12 mouse cellular contexts compared by ENCODE assay signal in genomic region chr5:150384272-150385215, GRCm38 (mm10).
DNase-seq lines count a peak whose midpoint lies in the region; ATAC-seq and TF ChIP-seq lines count a peak whose summit lies in the region.
"Had no signal": no experiment of that assay in that cellular context is flagged by ENCODE, and none has a peak within 500 bp of the region (broad histone marks: within the 10 kb centered on the region; RNA-seq: fewer than 3 reads in every experiment).

No protein-coding gene starts in this region.

- no peak for DNase-seq in frontal cortex, postnatal 36 days (ENCODE audit: low spot score in 2 of 2)
- DNase-seq in limb, embryonic 10.5 days (ENCODE audit: low spot score), result no peak
- DNase-seq in spleen, postnatal 10 days (ENCODE audit: low spot score in 2 of 2), result no peak
- DNase-seq: adrenal gland, adult 2 months; thymus, adult 18-20 months had no signal

- H3K27ac ChIP-seq in limb, embryonic 12.5 days, result peak overlapping the region; percentile 29; the same call in 1 of the 2 replicates
- H3K27ac ChIP-seq in limb, embryonic 10.5 days, result no peak overlapping the region
- 0 out of 2 replicates have a peak overlapping the region, but pooled peaks have one; percentile 38 for H3K27ac ChIP-seq in intestine, embryonic 15.5 days
- H3K27ac ChIP-seq in olfactory bulb, adult 2 months (ENCODE audit: insufficient read depth, low read depth, low read length), result peak overlapping the region; percentile 76
- no peak overlapping the region for H3K27ac ChIP-seq in neural tube, embryonic 15.5 days (replicated peaks)
- H3K27ac ChIP-seq: embryonic facial prominence, embryonic 12.5 days; neural tube, embryonic 12.5 days had no signal

- no peak for TF ChIP-seq CTCF in olfactory bulb, adult 2 months (IDR thresholded peaks at IDR 0.05; ENCODE audit: insufficient read depth, low read depth, low read length)

- H3K9me3 ChIP-seq in limb, embryonic 12.5 days, result no peaks in the 10 kb centered on the region
- H3K9me3 ChIP-seq in limb, embryonic 10.5 days (replicated peaks), result no peaks in the 10 kb centered on the region
- H3K9me3 ChIP-seq in intestine, embryonic 15.5 days, result no peaks in the 10 kb centered on the region
- no peaks in the 10 kb centered on the region for H3K9me3 ChIP-seq in neural tube, embryonic 15.5 days (replicated peaks)
- H3K9me3 ChIP-seq: embryonic facial prominence, embryonic 12.5 days; neural tube, embryonic 12.5 days had no signal

- no peak overlapping the region for H3K4me3 ChIP-seq in limb, embryonic 12.5 days (replicated peaks)
- no peak overlapping the region for H3K4me3 ChIP-seq in limb, embryonic 10.5 days
- no peak overlapping the region for H3K4me3 ChIP-seq in intestine, embryonic 15.5 days (replicated peaks)
- no peak overlapping the region for H3K4me3 ChIP-seq in olfactory bulb, adult 2 months (ENCODE audit: insufficient read depth, low read depth, low read length)
- no peak overlapping the region for H3K4me3 ChIP-seq in neural tube, embryonic 15.5 days (replicated peaks)
- H3K4me3 ChIP-seq: embryonic facial prominence, embryonic 12.5 days; neural tube, embryonic 12.5 days had no signal

- peaks cover 13% of the 10 kb centered on the region for H3K4me1 ChIP-seq in limb, embryonic 12.5 days (replicated peaks)
- H3K4me1 ChIP-seq in limb, embryonic 10.5 days, result peaks cover 16% of the 10 kb centered on the region
- H3K4me1 ChIP-seq in intestine, embryonic 15.5 days (replicated peaks), result peaks cover 12% of the 10 kb centered on the region; the same call in 1 of the 2 replicates
- H3K4me1 ChIP-seq in olfactory bulb, adult 2 months (ENCODE audit: control insufficient read depth, insufficient read depth, low read length), result peaks cover 13% of the 10 kb centered on the region
- no peaks in the 10 kb centered on the region for H3K4me1 ChIP-seq in neural tube, embryonic 15.5 days
- H3K4me1 ChIP-seq: embryonic facial prominence, embryonic 12.5 days; neural tube, embryonic 12.5 days had no signal

- H3K36me3 ChIP-seq in limb, embryonic 12.5 days, result no peaks in the 10 kb centered on the region
- no peaks in the 10 kb centered on the region for H3K36me3 ChIP-seq in limb, embryonic 10.5 days
- no peaks in the 10 kb centered on the region for H3K36me3 ChIP-seq in intestine, embryonic 15.5 days
- peaks cover 88% of the 10 kb centered on the region for H3K36me3 ChIP-seq in neural tube, embryonic 15.5 days
- H3K36me3 ChIP-seq: embryonic facial prominence, embryonic 12.5 days had no signal

- 0 out of 2 replicates have a peak, but pooled peaks have one; percentile 20 for ATAC-seq in frontal cortex, adult (ENCODE audit: low TSS enrichment)
- no peak for ATAC-seq in limb, embryonic 12.5 days (ENCODE audit: insufficient number of reproducible peaks, insufficient read depth, low FRiP score, low TSS enrichment, low read depth)
- 0 out of 2 replicates have a peak, but pooled peaks have one; percentile 31 for ATAC-seq in intestine, embryonic 15.5 days
- ATAC-seq in neural tube, embryonic 15.5 days (ENCODE audit: low FRiP score), result no peak

- 57% methylated on average over 17 of the region's 17 CpGs for WGBS in limb, embryonic 12.5 days
- 67% methylated on average over 17 of the region's 17 CpGs for WGBS in limb, embryonic 10.5 days
- 38% methylated on average over 17 of the region's 17 CpGs for WGBS in intestine, embryonic 15.5 days
- 49% methylated on average over 17 of the region's 17 CpGs for WGBS in olfactory bulb, adult 2 months
- WGBS in neural tube, embryonic 15.5 days, result 77% methylated on average over 17 of the region's 17 CpGs

- H3K9ac ChIP-seq in limb, embryonic 12.5 days (replicated peaks), result no peak overlapping the region
- no peak overlapping the region for H3K9ac ChIP-seq in intestine, embryonic 15.5 days
- no peak overlapping the region for H3K9ac ChIP-seq in neural tube, embryonic 15.5 days (replicated peaks)
- H3K9ac ChIP-seq: embryonic facial prominence, embryonic 12.5 days; neural tube, embryonic 12.5 days had no signal

- H3K4me2 ChIP-seq in limb, embryonic 12.5 days, result no peak overlapping the region
- H3K4me2 ChIP-seq in intestine, embryonic 15.5 days (replicated peaks), result no peak overlapping the region
- H3K4me2 ChIP-seq in neural tube, embryonic 15.5 days, result no peak overlapping the region
- H3K4me2 ChIP-seq: embryonic facial prominence, embryonic 12.5 days; neural tube, embryonic 12.5 days had no signal

- no peak for TF ChIP-seq POLR2A in olfactory bulb, adult 2 months (IDR thresholded peaks at IDR 0.05; ENCODE audit: insufficient read depth, low read depth, low read length)

- H3K27me3 ChIP-seq in limb, embryonic 12.5 days, result no peaks in the 10 kb centered on the region
- H3K27me3 ChIP-seq in limb, embryonic 10.5 days (ENCODE audit: low read depth, poor library complexity, severe bottlenecking), result no peaks in the 10 kb centered on the region
- no peaks in the 10 kb centered on the region for H3K27me3 ChIP-seq in intestine, embryonic 15.5 days (replicated peaks)
- no peaks in the 10 kb centered on the region for H3K27me3 ChIP-seq in neural tube, embryonic 15.5 days (replicated peaks)
- H3K27me3 ChIP-seq: embryonic facial prominence, embryonic 12.5 days; neural tube, embryonic 12.5 days had no signal

Comparison
In these comparisons a context has a peak if more than half of its experiments do, and no peak if none do; other contexts are left out.
1. H3K27ac ChIP-seq: peak in limb, embryonic 12.5 days (single experiment), intestine, embryonic 15.5 days (single experiment) and olfactory bulb, adult 2 months (single experiment); none in limb, embryonic 10.5 days (single experiment) and neural tube, embryonic 15.5 days (single experiment).
2. ATAC-seq: peak in frontal cortex, adult (single experiment) and intestine, embryonic 15.5 days (single experiment); none in limb, embryonic 12.5 days (single experiment) and neural tube, embryonic 15.5 days (single experiment).